ENCODE assay signal across 21 mouse cellular contexts in genomic region chr8:54596940-54597339, GRCm38 (mm10). TPM values are rescaled to one million over a fixed set of nuclear protein-coding genes. Genes with fewer than 3 reads are reported as not detected.
"Had no signal": no experiment of that assay in that cellular context is flagged by ENCODE, and none has a peak within 500 bp of the region (broad histone marks: within the 10 kb centered on the region; RNA-seq: fewer than 3 reads in every experiment).

No protein-coding gene starts in this region.

- H3K36me3 ChIP-seq: kidney, embryonic 15.5 days; limb, embryonic 12.5 days; liver, embryonic 13.5 days; lung, embryonic 15.5 days; midbrain, embryonic 12.5 days had no signal

- H3K27me3 ChIP-seq: kidney, embryonic 15.5 days; limb, embryonic 12.5 days; liver, embryonic 13.5 days; lung, embryonic 15.5 days; megakaryocyte, embryonic 14.5 days; midbrain, embryonic 12.5 days had no signal

- H3K4me3 ChIP-seq: kidney, embryonic 15.5 days; limb, embryonic 12.5 days; liver, embryonic 13.5 days; lung, embryonic 15.5 days; megakaryocyte, embryonic 14.5 days; midbrain, embryonic 12.5 days had no signal

- ATAC-seq: intestine, embryonic 16.5 days; liver, postnatal 0 days had no signal

- H3K9me3 ChIP-seq: kidney, embryonic 15.5 days; limb, embryonic 12.5 days; liver, embryonic 13.5 days; lung, embryonic 15.5 days; midbrain, embryonic 12.5 days had no signal

- H3K9ac ChIP-seq: kidney, embryonic 15.5 days; limb, embryonic 12.5 days; liver, embryonic 13.5 days; liver, postnatal 0 days; lung, embryonic 15.5 days; midbrain, embryonic 12.5 days had no signal

- H3K4me2 ChIP-seq: kidney, embryonic 15.5 days; limb, embryonic 12.5 days; liver, embryonic 13.5 days; lung, embryonic 15.5 days; midbrain, embryonic 12.5 days had no signal

- H3K27ac ChIP-seq: kidney, embryonic 15.5 days; limb, embryonic 12.5 days; liver, embryonic 13.5 days; lung, embryonic 15.5 days; macrophage; midbrain, embryonic 12.5 days; stomach, postnatal 0 days had no signal

- DNase-seq: kidney, adult 2 months; kidney, postnatal 14 days; liver; liver, embryonic 13.5 days; liver, postnatal 0 days; lung, postnatal 14 days; thymus, postnatal 36 days had no signal

RNA-seq across cellular contexts. Expression of gene Spata4, which starts 3.6 kb away (rescaled TPM):
- total RNA-seq: layer of hippocampus, adult 8-10 months; layer of hippocampus, postnatal 14 days; left cerebral cortex, postnatal 25 days; midbrain, postnatal 0 days had no signal
- polyA plus RNA-seq: intestine, embryonic 16.5 days; kidney, embryonic 15.5 days; large intestine, adult 2 months; limb, embryonic 12.5 days; liver, embryonic 13.5 days; liver, postnatal 0 days; lung, embryonic 15.5 days; macrophage; midbrain, embryonic 12.5 days; stomach, postnatal 0 days; thymus, postnatal 0 days had no signal
